Mouse (Mus musculus) MEL (cell line): ENCODE measurements around the gene Cds2. TPM values are rescaled to one million over a fixed set of nuclear protein-coding genes. Genes with fewer than 3 reads are reported as not detected.

Source experiments
- DNase-seq: peaks from one replicate; pipeline ENCODE4 v3.0.0; 2011; ENCODE audit warnings: low read depth, low spot score
- H3K27ac ChIP-seq: 2 replicates; pipeline ENCODE4 v1.5.1; 2012; ENCODE audit warnings: low read depth, mild to moderate bottlenecking, control low read depth, low read length, moderate library complexity; ENCODE audit not compliant: control insufficient read depth
- H3K27me3 ChIP-seq, 2 experiments: fragments of 150-350 bp in 1 of 2; sonication (generic) in 1 of 2; 2 replicates each; pipeline ENCODE4 v1.6.1; 2012; ENCODE audit warnings: low read length in 2 of 2, mild to moderate bottlenecking in 2 of 2, improper control_type of control experiment in 1 of 2, moderate library complexity in 1 of 2; ENCODE audit not compliant: insufficient read depth in 2 of 2, control insufficient read depth in 1 of 2
- H3K36me3 ChIP-seq, 2 experiments: 2 replicates each; pipeline ENCODE4 v1.6.1; 2012 to 2014; ENCODE audit warnings: low read length in 2 of 2, improper control_type of control experiment in 1 of 2, inconsistent platforms in 1 of 2, mild to moderate bottlenecking in 1 of 2; ENCODE audit not compliant: insufficient read depth in 2 of 2, control insufficient read depth in 1 of 2
- H3K4me1 ChIP-seq, 2 experiments: fragments of 150-350 bp in 1 of 2; sonication (generic) in 1 of 2; 2 replicates each; pipeline ENCODE4 v1.6.1; 2012; ENCODE audit warnings: low read length in 2 of 2, improper control_type of control experiment in 1 of 2, mild to moderate bottlenecking in 1 of 2; ENCODE audit not compliant: insufficient read depth in 2 of 2, control insufficient read depth in 1 of 2
- H3K4me3 ChIP-seq, 2 experiments: fragments of 150-350 bp in 1 of 2; sonication (generic) in 1 of 2; 2 replicates each; pipeline ENCODE4 v1.5.1; 2012; ENCODE audit warnings: low read depth in 2 of 2, low read length in 2 of 2, mild to moderate bottlenecking in 2 of 2, moderate library complexity in 2 of 2, control low read depth in 1 of 2, improper control_type of control experiment in 1 of 2; ENCODE audit not compliant: control insufficient read depth in 1 of 2, insufficient read depth in 1 of 2
- H3K79me2 ChIP-seq: 2 replicates; pipeline ENCODE4 v1.6.1; 2012; ENCODE audit warnings: mild to moderate bottlenecking, low read length, moderate library complexity; ENCODE audit not compliant: control insufficient read depth, poor library complexity, insufficient read depth
- H3K9ac ChIP-seq: 2 replicates; pipeline ENCODE4 v1.6.1; 2012; ENCODE audit warnings: low read depth, mild to moderate bottlenecking, control low read depth, low read length, moderate library complexity; ENCODE audit not compliant: control insufficient read depth, poor library complexity, severe bottlenecking
- H3K9me3 ChIP-seq: fragments of 150-350 bp; sonication (generic); replicated peaks from 2 replicates; pipeline ENCODE4 v1.6.1; 2012; ENCODE audit warnings: mild to moderate bottlenecking, low read length, improper control_type of control experiment, moderate library complexity; ENCODE audit not compliant: insufficient read depth
- CHD2 ChIP-seq: IDR thresholded peaks from 2 replicates; pipeline ENCODE4 v1.6.1; 2011; ENCODE audit warnings: low read length, improper control_type of control experiment
- EP300 ChIP-seq, 2 experiments: IDR thresholded peaks; 2 replicates each; pipeline ENCODE4 v1.6.1; 2011; ENCODE audit warnings: improper control_type of control experiment in 2 of 2, low read length in 2 of 2, low read depth in 1 of 2, mild to moderate bottlenecking in 1 of 2
- JUND ChIP-seq: IDR thresholded peaks from 2 replicates; pipeline ENCODE4 v1.6.1; 2011; ENCODE audit warnings: low read depth, mild to moderate bottlenecking, improper control_type of control experiment, low read length
- KAT2A ChIP-seq: conservative IDR thresholded peaks from 2 replicates; pipeline ENCODE4 v1.6.1; 2012; ENCODE audit warnings: low read depth, low read length, improper control_type of control experiment, inconsistent platforms
- MAX ChIP-seq: IDR thresholded peaks from 2 replicates; pipeline ENCODE4 v1.6.1; 2011; ENCODE audit warnings: low read length, improper control_type of control experiment
- MAZ ChIP-seq: IDR thresholded peaks from 2 replicates; pipeline ENCODE4 v1.6.1; 2012; ENCODE audit warnings: low read depth, mild to moderate bottlenecking, inconsistent platforms, low read length, improper control_type of control experiment
- NRF1 ChIP-seq: IDR thresholded peaks from 2 replicates; pipeline ENCODE4 v1.6.1; 2014; ENCODE audit warnings: low read depth, mild to moderate bottlenecking, inconsistent platforms, low read length, improper control_type of control experiment, moderate library complexity; ENCODE audit not compliant: poor library complexity, insufficient read depth, severe bottlenecking
- POLR2A ChIP-seq, 2 experiments: IDR thresholded peaks; 2 replicates each; pipeline ENCODE4 v1.6.1; 2011 to 2012; ENCODE audit warnings: low read length in 2 of 2, mild to moderate bottlenecking in 2 of 2, control low read depth in 1 of 2, improper control_type of control experiment in 1 of 2, low read depth in 1 of 2, moderate library complexity in 1 of 2; ENCODE audit not compliant: control insufficient read depth in 1 of 2, insufficient read depth in 1 of 2, poor library complexity in 1 of 2
- POLR2AphosphoS2 ChIP-seq: IDR thresholded peaks from 2 replicates; pipeline ENCODE4 v1.6.1; 2011; ENCODE audit warnings: low read length, improper control_type of control experiment
- RAD21 ChIP-seq: IDR thresholded peaks from 2 replicates; pipeline ENCODE4 v1.6.1; 2011; ENCODE audit warnings: mild to moderate bottlenecking, low read depth, low read length, improper control_type of control experiment
- SMC3 ChIP-seq: IDR thresholded peaks from 2 replicates; pipeline ENCODE4 v1.6.1; 2011; ENCODE audit warnings: low read depth, low read length, improper control_type of control experiment
- USF1 ChIP-seq: IDR thresholded peaks from 2 replicates; pipeline ENCODE4 v1.6.1; 2014; ENCODE audit warnings: low read depth, mild to moderate bottlenecking, inconsistent platforms, low read length, improper control_type of control experiment, moderate library complexity
- USF2 ChIP-seq, 2 experiments: IDR thresholded peaks; 2 replicates each; pipeline ENCODE4 v1.6.1; 2011 to 2012; ENCODE audit warnings: improper control_type of control experiment in 2 of 2, low read length in 2 of 2, borderline replicate concordance in 1 of 2, inconsistent platforms in 1 of 2, low read depth in 1 of 2, mild to moderate bottlenecking in 1 of 2; ENCODE audit not compliant: insufficient read depth in 1 of 2
- ZKSCAN1 ChIP-seq: IDR thresholded peaks from 2 replicates; pipeline ENCODE4 v1.6.1; 2012; ENCODE audit warnings: low read depth, mild to moderate bottlenecking, inconsistent platforms, low read length, improper control_type of control experiment, moderate library complexity
- polyA plus RNA-seq, 2 experiments: library from polyadenylated mRNA; stranded (reverse) in 1 of 2; unstranded in 1 of 2; fragments of >175 nt in 1 of 2; fragments of >200 nt in 1 of 2; gene quantifications; 2 replicates each; pipeline versions ENCODE4 v1.2.1 to v1.2.4; 2012; ENCODE audit warnings: low replicate concordance in 2 of 2, low read depth in 1 of 2; ENCODE audit not compliant: insufficient read length in 2 of 2, insufficient read depth in 1 of 2, missing spikeins in 1 of 2
- total RNA-seq: library from RNA; depleted of rRNA; stranded (reverse); fragments of 300-350 nt; gene quantifications from 2 replicates; pipeline ENCODE4 v1.2.3, GENCODE M21; 2012

Cds2 gene
- total and polyA plus RNA-seq, 3 experiments: 8.8 to 28.5 TPM; not detected in 1

DNA sequence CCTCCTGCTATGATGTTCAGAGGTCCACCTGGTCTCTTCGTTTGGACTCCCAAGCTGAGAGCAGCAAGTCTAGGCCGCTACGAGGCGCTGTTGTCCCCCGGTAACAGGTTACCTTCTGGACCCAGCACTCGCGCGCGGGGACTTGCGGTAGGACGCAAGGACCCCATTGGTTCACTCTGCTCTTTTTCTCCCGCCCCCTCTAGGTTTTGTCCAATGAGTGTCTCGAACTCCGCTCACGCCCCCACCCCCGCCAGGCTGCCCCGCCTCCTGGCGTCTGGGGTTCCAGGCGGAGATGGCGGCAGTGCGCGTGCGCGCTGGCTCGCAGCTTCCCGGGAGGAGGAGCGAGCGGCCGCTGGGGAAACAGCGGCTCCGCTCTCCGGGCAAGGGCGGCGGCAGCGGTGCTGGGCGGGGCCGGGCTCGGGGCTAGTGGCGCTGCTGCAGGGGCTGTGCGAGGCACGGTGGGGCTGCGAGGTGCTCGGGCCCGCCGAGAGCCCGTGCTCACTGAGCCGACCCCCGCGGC, at the start of gene Cds2 (continued):
- TF ChIP-seq USF2 (IDR thresholded peaks at IDR 0.05; ENCODE audit: borderline replicate concordance in 1 of 2, insufficient read depth in 1 of 2, low read depth in 1 of 2, low read length in 2 of 2) (no peak), JUND (no peak), MAZ (no peak)

DNA sequence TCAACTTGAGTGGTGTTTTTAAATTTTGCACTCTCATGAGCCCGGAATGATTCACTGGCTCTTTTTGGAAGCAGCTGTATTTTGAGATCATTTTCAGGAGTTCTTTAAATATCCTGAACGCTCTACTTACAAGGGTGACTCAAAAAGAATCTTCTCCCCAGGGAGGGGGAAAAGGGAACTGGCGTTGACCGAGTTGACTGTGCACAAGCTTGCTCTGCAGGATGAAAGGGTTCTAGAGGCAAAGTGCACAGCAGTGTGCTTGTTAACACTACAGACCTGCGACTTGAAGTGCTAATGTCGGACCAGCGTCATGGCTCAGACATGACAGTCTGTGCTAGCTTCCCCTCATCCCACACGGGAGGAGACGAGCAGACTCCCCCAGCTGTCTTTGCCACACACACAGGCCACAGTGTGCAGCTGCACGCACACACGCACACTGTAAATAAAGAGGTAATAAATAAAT, 41.3 kb upstream of the Cds2 start:
- Histone ChIP-seq H3K4me3 (no peak overlapping the region), H3K36me3 (no peaks in the 10 kb centered on the region), H3K79me2 (no peaks in the 10 kb centered on the region), H3K27me3 (peaks cover 0 to 1% of the 10 kb centered on the region in 2 experiments; a peak in 1 of 4 replicates), H3K27ac (no peak overlapping the region), H3K4me1 (no peaks in the 10 kb centered on the region), H3K9ac (no peak overlapping the region), H3K9me3 (no peaks in the 10 kb centered on the region)
- no peak for DNase-seq
- TF ChIP-seq EP300 (IDR thresholded peaks at IDR 0.05; ENCODE audit: low read depth in 1 of 2, low read length in 2 of 2) (no peak), RAD21 (no peak), NRF1 (no peak), CHD2 (no peak)

DNA sequence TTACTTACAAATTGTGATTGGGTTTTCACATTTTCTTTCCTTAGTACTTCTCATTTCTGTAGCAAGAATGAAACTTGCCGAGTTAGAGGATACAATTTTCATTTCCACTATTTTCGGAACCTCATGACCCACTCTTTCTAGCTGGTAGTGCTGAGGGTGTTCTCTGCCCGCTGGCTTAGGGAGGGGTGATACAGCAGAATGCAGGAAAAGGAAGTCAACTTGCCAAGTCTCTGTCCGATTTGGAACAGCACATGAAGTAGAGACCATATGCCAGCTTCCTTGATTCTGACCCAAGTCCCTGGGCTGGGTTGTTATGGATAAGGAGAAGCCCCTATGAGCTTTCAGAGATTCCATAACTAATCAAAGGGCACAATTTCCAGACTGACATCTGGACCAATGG, 38.6 kb upstream of the Cds2 start:
- no peak for DNase-seq
- TF ChIP-seq MAX (no peak), POLR2A (IDR thresholded peaks at IDR 0.05; ENCODE audit: control insufficient read depth in 1 of 2, insufficient read depth in 1 of 2, low read depth in 1 of 2, low read length in 2 of 2, poor library complexity in 1 of 2) (no peak), ZKSCAN1 (no peak), KAT2A (no peak), SMC3 (no peak), USF2 (IDR thresholded peaks at IDR 0.05; ENCODE audit: borderline replicate concordance in 1 of 2, insufficient read depth in 1 of 2, low read depth in 1 of 2, low read length in 2 of 2) (no peak), POLR2AphosphoS2 (no peak), MAZ (no peak), USF1 (no peak)
- Histone ChIP-seq H3K27ac (no peak overlapping the region), H3K36me3 (no peaks in the 10 kb centered on the region), H3K79me2 (no peaks in the 10 kb centered on the region), H3K4me3 (no peak overlapping the region), H3K9ac (no peak overlapping the region), H3K4me1 (no peaks in the 10 kb centered on the region), H3K9me3 (no peaks in the 10 kb centered on the region), H3K27me3 (peaks cover 0 to 1% of the 10 kb centered on the region in 2 experiments; a peak in 1 of 4 replicates)
